9 mouse cellular contexts compared by ENCODE assay signal in genomic region chr19:15516566-15517305, GRCm38 (mm10).
DNase-seq lines count a peak whose midpoint lies in the region; ATAC-seq and TF ChIP-seq lines count a peak whose summit lies in the region.
"Had no signal": no experiment of that assay in that cellular context is flagged by ENCODE, and none has a peak within 500 bp of the region (broad histone marks: within the 10 kb centered on the region; RNA-seq: fewer than 3 reads in every experiment).

No protein-coding gene starts in this region.

- intact Hi-C loops in left cerebral cortex, postnatal 25 days (cut with DNase I) = loop anchor here (5.0 kb wide), 1 partner anchor 96 kb away; no protein-coding TSS in a partner anchor

- peak overlapping the region; percentile 47 for H3K4me2 ChIP-seq in heart, embryonic 16.5 days (ENCODE audit: low read depth, low read length)
- peak overlapping the region; percentile 10 for H3K4me2 ChIP-seq in forebrain, embryonic 14.5 days (ENCODE audit: low read length)
- H3K4me2 ChIP-seq in lung, postnatal 0 days (replicated peaks; ENCODE audit: low read depth, low read length) = no peak overlapping the region

- H3K27me3 ChIP-seq in heart, embryonic 16.5 days (ENCODE audit: control insufficient read depth, insufficient read depth, low read length) = no peaks in the 10 kb centered on the region
- no peaks in the 10 kb centered on the region for H3K27me3 ChIP-seq in forebrain, embryonic 14.5 days (replicated peaks; ENCODE audit: control insufficient read depth, insufficient read depth, low read length)
- no peaks in the 10 kb centered on the region for H3K27me3 ChIP-seq in lung, postnatal 0 days (replicated peaks; ENCODE audit: insufficient read depth, low read length)

- H3K27ac ChIP-seq in heart, embryonic 16.5 days (ENCODE audit: low read length) = no peak overlapping the region
- no peak overlapping the region for H3K27ac ChIP-seq in forebrain, embryonic 14.5 days (ENCODE audit: low read depth, low read length)
- no peak overlapping the region for H3K27ac ChIP-seq in lung, postnatal 0 days (ENCODE audit: low read length)
- H3K27ac ChIP-seq: liver, embryonic 14.5 days had no signal

- no peaks in the 10 kb centered on the region for H3K4me1 ChIP-seq in heart, embryonic 16.5 days (ENCODE audit: control insufficient read depth, insufficient read depth, low read length)
- H3K4me1 ChIP-seq in forebrain, embryonic 14.5 days (ENCODE audit: control insufficient read depth, insufficient read depth, low read length) = peaks cover 7% of the 10 kb centered on the region
- H3K4me1 ChIP-seq in lung, postnatal 0 days (ENCODE audit: insufficient read depth, low read depth, low read length) = no peaks in the 10 kb centered on the region

- peak overlapping the region; percentile 27; the same call in 1 of the 2 replicates for H3K4me3 ChIP-seq in heart, embryonic 16.5 days (ENCODE audit: low read length)
- no peak overlapping the region for H3K4me3 ChIP-seq in forebrain, embryonic 14.5 days (ENCODE audit: low read depth, low read length)
- H3K4me3 ChIP-seq in lung, postnatal 0 days (ENCODE audit: low read depth, low read length) = no peak overlapping the region

- whole genome bisulfite sequencing in heart, embryonic 16.5 days = 20% methylated on average over 17 of the region's 17 CpGs
- WGBS in forebrain, embryonic 14.5 days = 56% methylated on average over 17 of the region's 17 CpGs
- WGBS in lung, postnatal 0 days = 25% methylated on average over 17 of the region's 17 CpGs

- no peak for TF ChIP-seq CTCF in lung, postnatal 0 days (IDR thresholded peaks at IDR 0.05)

- TF ChIP-seq EP300 in lung, postnatal 0 days (IDR thresholded peaks at IDR 0.05) = no peak

- H3K9me3 ChIP-seq in heart, embryonic 16.5 days (replicated peaks; ENCODE audit: control insufficient read depth, low read length) = no peaks in the 10 kb centered on the region
- no peaks in the 10 kb centered on the region for H3K9me3 ChIP-seq in forebrain, embryonic 14.5 days (replicated peaks; ENCODE audit: control insufficient read depth, low read length)
- no peaks in the 10 kb centered on the region for H3K9me3 ChIP-seq in lung, postnatal 0 days (ENCODE audit: low read length)

- no peak overlapping the region for H3K9ac ChIP-seq in heart, embryonic 16.5 days (ENCODE audit: low read length)
- no peak overlapping the region for H3K9ac ChIP-seq in forebrain, embryonic 14.5 days (ENCODE audit: low read length)
- H3K9ac ChIP-seq in lung, postnatal 0 days (replicated peaks; ENCODE audit: low read depth) = no peak overlapping the region
- H3K9ac ChIP-seq: liver, embryonic 14.5 days had no signal

- H3K36me3 ChIP-seq in heart, embryonic 16.5 days (ENCODE audit: control insufficient read depth, insufficient read depth) = no peaks in the 10 kb centered on the region
- H3K36me3 ChIP-seq in forebrain, embryonic 14.5 days (ENCODE audit: control insufficient read depth, insufficient read depth, low read length) = no peaks in the 10 kb centered on the region
- no peaks in the 10 kb centered on the region for H3K36me3 ChIP-seq in lung, postnatal 0 days (ENCODE audit: insufficient read depth, low read length)

- no peak for DNase-seq in heart, adult 9 months (ENCODE audit: low spot score in 2 of 2)
- DNase-seq in R1 (ENCODE audit: low read depth, low spot score) = peak; percentile 48
- peak; percentile 37 for DNase-seq in forebrain, embryonic 14.5 days (ENCODE audit: low spot score)
- DNase-seq in left cerebral cortex, postnatal 25 days (ENCODE audit: low spot score in 2 of 2) = peak; percentile 41 to 66
- DNase-seq in gastrocnemius, postnatal 25 days = no peak
- no peak for DNase-seq in lung, postnatal 0 days (ENCODE audit: low spot score)
- DNase-seq in heart, adult 8-10 months (ENCODE audit: low spot score) = no peak

- ATAC-seq in heart, embryonic 16.5 days (replicated peaks; ENCODE audit: extremely low read depth, insufficient read depth, low FRiP score) = no peak
- ATAC-seq in forebrain, embryonic 14.5 days = no peak
- ATAC-seq in lung, postnatal 0 days = no peak

Comparison
In these comparisons a context has a peak if more than half of its experiments do, and no peak if none do; other contexts are left out.
1. DNase-seq: peak in R1 (single experiment), forebrain, embryonic 14.5 days (single experiment) and left cerebral cortex, postnatal 25 days (2 of 2); none in heart, adult 9 months (0 of 2), gastrocnemius, postnatal 25 days (single experiment), lung, postnatal 0 days (single experiment) and heart, adult 8-10 months (single experiment).